Mouse (Mus musculus) heart, adult 2 months (tissue): ENCODE measurements around the gene Zxdb.
"Not testable (repeated sequence)": the region's sequence is repeated elsewhere in the genome, so short reads cannot be mapped to it uniquely, and the experiment has no call there.

Experiments used
- CTCF ChIP-seq: fragments of 200-600 bp; IDR thresholded peaks from 2 replicates; pipeline ENCODE4 v1.8.1; 2022; ENCODE audit warnings: antibody characterized with exemption, mild to moderate bottlenecking, moderate library complexity
- POLR2A ChIP-seq: fragments of 200-500 bp; IDR thresholded peaks from 2 replicates; pipeline ENCODE4 v1.6.1; 2011; ENCODE audit warnings: mild to moderate bottlenecking, low read depth, low read length, control low read depth; ENCODE audit not compliant: insufficient read depth

GRCm38 (mm10) chrX:94724972-94725569 lies 702 bp downstream of the Zxdb start:
- not testable (repeated sequence) for TF ChIP-seq CTCF, POLR2A
